Mouse (Mus musculus): ENCODE data around the gene Stk39.
A peak's percentile ranks its signal among the peaks of the same experiment; 100 is the strongest.

The Stk39 gene

DNA sequence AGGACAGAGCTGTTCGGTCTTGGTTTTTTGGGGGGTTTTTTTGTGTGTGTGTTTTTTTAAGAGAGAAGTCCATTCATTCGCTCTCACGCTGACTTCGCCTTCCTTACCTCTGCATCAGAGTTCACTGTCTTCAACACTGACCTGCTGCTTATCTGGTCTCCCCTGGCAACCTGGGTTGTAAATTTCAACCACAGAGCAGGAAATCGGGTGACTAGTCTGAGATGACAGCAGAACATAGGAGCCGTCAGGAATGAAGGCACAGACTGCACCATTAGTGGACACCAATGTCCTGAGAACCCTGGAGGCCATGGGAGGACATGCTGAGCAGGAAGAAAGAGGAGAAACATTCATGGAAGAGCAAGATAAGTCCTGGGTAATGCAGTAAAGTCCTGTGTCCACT, 51.1 kb downstream of the Stk39 start:
- no peak for DNase-seq (ENCODE audit: low spot score in 2 of 2)

DNA sequence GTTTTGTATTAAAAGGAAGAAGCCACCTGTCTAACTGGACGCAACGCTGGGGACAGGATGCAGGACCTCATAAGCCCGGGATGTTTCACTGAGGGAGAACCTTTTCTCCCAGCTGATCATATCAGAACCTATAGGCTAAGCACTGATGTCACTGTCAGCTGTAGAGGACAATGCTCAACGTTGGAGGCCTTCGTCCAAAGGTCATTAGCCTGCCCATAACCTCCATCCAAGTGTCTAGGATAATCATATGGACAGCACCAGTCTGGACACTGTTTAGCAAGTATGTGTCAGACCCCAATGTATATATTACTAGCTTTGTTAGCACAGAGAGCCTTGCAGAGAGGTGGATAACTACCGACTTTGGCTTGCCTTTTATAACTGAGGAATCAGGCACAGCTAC, 51.8 kb downstream of the Stk39 start:
- DNase-seq (ENCODE audit: low spot score in 2 of 2) = no peak

DNA sequence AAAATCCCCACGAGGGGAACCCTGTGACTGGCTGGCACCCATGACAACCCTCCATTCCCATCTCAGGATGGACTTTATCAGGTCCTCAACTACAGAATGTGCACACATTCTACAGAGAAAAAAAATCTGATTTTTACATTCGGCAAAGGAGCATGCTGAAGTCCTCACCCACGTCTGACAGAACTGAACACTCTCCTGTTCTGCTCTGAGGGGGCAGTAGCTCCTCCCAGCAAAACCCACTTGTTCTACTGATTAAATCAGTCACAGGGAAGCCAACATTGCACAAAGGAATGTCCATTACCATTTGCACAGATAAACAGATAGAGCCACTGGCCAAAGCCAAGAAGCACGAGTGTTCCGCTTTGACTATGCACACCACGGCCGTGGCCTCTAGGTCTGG, 52.3 kb downstream of the Stk39 start:
- DNase-seq (ENCODE audit: low spot score in 2 of 2) = peak in 1 of 2 experiments; percentile 44

DNA sequence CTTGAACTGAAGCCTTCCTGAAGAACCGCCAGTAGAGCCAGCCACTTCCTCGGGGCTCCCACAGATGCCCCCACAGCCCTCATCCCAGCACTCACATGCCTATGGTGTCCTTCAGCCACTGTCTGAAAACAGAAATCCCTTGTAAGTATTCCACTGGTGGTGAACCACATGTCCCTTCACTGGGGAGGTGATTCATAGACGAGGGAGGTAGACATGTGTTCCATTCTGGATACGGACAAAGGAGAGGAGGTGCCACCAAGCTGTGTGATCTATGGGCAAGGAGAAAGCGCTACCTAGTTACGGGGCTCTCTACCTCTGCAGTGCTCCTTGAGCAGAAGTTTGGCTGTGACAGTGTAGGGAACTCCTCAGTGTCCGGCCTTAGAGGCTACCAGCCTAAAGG, 52.9 kb downstream of the Stk39 start:
- DNase-seq (ENCODE audit: low spot score in 2 of 2) = peak in 1 of 2 experiments; percentile 21

DNA sequence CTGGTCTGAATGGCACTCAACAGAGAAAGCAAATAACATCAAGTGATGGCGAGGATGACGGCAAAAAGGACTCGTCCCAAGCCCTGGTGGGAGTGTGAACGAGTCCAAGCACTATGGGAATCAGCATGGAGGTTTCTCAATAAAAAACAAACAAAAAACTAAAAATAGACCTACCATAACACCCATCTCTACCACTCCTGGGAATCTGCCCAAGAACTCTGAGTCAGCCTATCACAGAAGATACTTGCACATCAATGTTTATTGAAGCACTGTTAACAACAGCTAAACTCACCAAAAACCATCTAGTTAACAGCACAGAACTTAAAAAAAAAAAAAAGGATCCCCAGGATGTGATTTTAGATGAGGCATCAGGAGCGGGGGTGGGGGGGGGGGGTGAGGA, 55.0 kb downstream of the Stk39 start:
- DNase-seq (ENCODE audit: low spot score in 2 of 2) = peak in 1 of 2 experiments; percentile 43

DNA sequence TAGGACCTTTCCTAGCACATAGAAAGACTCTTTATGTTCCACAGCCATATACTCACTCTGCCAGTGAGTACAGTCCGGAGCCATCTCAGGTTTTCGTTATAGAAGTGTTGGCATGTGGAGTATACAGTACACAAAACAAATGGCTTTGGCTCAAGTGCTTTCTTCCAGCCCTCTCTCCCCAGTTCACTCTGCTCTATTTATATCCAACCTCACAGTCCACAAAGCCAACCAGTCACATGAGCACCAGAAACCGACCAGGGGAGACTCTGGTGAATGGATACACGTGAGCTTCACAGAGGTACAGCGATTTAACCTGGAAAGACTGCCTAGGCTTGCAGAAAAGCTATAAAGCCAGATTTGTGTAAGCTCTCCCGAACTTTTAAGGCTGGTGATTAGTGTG, 56.4 kb downstream of the Stk39 start:
- no peak for DNase-seq (ENCODE audit: low spot score in 2 of 2)

DNA sequence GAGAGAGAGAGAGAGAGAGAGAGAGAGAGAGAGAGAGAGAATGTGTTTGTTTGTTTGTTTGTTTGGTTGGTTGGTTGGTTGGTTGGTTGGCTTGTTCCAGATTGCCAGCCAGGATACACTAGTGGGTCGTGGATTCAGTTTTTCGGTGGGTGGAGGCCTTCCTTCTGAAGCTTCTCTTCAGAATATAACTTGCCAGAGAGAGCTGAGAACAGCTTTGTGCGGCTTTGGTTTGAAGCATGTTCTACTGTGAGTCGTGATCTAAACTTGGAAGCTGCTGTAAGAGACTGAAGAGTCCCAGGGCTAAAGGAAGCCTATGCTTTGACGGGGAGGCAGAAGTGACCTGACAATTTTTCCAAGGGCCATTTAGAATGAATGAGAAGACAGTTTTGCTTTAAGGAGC, 59.9 kb downstream of the Stk39 start:
- no peak for DNase-seq (ENCODE audit: low spot score in 2 of 2)

DNA sequence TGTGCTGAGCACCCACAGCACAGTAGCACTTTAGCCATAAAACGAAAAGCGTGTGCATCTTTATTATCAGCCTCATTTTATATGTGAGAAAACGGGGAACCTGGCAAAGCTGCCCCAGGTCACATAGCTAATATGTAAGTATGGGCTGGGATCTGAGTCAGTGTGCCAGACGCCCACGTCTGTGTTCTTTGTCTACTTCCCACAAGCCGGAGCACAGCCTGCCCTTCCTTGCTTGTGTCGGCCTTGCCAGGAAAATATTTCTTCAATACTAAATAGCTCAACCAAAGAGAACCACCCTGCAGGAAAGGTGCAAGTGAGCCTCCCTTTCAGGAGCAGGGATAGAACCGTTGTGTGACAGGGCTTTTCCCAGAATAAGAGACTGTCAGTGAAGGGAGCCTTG, 60.9 kb downstream of the Stk39 start:
- peak in 1 of 2 experiments; percentile 32 for DNase-seq (ENCODE audit: low spot score in 2 of 2)

DNA sequence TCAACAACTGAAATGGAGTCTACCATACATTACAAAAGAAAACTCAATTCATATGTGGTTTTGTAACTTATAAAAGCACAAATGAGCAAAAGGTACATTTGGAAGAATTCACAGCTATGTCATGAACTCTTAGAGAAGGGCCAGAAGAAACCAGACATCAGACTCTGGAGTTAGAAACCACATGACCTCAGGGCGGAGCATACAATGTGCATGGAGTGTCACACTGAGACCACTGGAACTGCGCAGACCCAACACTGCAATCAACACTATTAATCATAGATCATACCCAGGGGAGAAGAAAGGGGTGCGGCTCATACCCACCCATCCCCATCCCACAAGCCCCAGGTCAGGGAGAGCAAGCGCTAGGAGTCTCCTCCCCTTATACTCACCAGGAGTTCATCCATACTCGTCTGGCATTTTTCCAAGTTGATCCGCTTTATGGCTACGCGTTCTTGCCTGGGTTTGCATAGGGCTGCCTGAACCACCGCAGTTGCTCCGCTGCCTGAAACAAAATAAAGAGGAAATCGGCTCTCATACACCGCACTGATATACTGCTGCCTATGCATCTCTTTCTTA, 62.3 kb downstream of the Stk39 start:
- DNase-seq (ENCODE audit: low spot score in 2 of 2) = no peak

DNA sequence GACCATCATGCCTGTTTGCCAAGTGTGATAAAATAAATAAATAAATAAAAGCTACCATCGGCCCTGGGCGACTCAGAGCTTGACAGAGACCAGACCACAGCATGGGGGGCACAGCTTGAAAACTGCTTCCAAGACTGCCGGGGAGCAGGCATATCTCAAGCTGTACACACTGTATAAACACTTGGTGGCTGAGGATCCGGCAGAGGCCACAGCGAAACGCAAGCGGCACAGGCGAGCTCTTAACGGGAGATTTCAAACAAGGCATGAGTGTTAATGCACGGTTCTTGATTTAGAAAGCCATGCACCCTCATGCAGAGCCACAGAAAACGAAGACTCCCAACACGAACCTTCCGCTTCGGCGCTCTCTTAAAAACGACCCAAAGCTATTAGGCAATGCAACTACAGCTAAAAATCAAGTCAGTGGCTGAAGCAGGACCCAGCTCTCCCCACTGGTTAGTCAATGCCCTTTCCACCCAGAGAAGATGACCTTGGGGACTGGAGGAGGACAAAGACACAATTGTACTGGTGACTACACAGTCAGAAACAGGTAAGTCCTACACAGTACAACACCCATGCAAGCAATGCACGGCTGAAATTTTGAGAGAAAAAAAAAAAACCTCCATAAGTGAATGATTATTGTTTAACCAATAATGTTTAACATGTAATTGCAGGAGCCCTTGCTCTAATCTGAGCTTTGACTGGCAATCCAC, 63.6 kb downstream of the Stk39 start:
- no peak for DNase-seq (ENCODE audit: low spot score in 2 of 2)

DNA sequence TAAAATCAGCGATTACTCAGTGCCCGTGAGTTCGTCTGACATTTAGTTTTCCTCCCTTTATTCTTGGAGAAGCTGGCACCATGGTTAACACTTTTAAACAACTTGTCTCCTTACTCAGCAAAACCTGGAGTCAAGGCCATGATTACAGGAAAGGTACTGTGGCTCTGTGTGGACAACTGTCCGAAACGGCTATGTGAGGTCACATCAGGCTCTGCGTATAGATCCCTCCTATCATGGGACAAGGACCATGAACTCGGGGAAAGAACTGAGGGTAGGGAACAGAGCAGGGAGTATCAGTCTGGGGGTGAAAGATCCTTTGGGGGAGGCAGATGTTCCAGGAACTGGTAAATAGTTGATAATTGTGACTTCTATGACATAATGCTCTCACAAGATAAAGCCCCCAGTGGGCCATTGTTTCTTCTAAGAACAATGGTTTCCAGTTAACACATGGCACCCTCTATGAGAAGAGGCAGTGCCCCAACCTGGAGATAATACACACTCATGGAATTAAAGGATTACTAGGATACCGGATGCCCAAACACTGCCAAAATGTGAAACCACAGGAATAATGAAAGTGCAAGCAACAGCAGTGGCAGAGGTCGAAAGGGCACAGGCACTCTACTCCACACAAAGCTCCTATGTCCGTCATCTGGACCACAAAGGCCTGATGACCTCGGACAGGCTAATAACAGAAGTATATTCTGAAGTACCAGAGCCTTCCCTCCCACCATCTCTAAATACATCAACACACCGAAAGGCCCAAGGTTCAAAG, 64.7 kb downstream of the Stk39 start:
- DNase-seq (ENCODE audit: low spot score in 2 of 2) = no peak

DNA sequence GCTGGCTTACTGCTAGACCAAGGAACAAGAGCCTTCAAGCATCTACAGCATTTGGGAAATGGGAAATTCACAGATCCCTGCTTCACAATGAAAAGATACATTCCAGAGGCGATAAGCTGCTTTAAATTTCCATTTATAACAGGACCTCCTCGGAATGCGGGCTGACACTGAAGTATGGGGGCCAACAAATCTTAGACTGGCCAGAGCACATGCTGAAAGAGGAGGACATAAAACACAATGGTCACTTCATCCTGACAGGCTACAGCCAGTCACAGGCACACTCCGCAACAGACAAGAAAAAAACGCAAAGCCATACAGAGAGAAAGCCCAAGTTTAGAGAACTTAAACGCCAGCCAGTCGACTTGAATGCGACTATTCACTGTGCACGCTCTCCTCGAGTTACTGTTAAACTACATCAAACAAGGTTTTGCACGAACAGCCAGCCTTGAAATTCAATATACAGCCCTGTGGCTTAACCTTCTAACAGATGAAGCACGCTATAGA, 65.4 kb downstream of the Stk39 start:
- DNase-seq (ENCODE audit: low spot score in 2 of 2) = no peak

DNA sequence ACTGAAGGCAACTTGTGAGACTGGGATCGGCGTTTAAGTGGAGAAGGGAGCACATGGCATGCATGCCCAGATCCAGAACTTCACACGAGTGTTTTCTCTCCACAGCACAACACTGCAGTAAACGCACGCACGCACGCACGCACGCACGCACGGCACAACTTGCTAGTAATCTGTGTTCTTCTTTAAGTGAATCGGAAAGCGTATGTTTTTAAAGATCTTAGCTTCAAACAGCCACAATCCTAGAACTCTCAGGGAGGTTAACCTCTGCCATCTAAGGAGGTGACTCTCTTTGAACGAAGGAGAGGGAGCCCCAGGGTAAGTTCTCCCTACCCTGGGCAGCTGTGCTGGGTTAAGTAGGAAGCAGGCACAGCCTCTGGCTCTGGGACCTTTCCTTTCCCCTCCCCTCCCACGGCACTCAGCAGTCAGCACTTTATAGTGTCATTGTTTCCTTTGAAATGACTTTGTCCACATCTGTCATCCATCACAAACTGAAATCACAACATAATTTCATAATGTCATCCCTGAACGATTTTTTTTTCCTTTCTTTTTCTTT, 66.8 kb downstream of the Stk39 start:
- DNase-seq (ENCODE audit: low spot score in 2 of 2) = no peak

DNA sequence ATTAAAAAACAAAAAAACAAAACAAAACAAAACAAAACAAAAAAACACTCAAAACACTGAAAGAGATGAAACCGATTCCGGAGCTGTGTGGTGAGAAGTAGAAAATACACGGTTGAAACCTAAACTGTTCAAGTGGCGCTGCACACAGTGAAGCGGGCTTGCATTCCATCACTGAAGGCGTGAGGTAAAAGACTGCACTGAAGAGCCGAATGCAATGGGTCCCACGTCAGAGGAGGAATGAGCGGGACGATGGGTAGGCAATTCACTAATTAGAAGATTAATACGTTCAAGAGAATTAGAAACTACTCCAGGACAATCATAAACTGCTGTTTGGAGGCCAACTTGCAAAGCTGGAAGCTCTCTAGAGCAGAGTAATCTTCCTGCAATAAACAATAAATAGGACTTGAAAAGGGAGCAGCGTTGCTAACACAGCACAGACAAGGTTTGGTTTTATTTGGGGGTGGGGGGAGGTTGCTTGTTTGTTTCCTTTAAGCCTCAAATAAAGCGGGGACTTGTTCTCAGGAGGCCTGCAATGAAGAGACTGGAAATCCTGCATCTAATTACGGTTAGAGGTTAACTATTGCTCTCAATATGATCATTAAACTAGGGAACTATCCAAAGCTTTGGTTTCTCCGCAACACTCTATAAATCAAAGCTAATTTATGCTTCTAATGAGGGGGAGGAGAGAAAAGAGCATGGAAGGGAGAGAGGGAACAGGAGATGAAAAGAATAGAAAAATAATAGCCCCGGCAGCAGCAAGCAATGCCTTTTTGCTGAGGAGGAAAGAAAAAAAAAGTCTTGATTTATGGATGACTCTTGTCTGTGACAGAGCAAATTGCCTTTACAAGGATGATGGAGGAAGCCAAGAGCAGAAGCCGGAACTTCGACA, 67.5 kb downstream of the Stk39 start:
- DNase-seq (ENCODE audit: low spot score in 2 of 2) = no peak

DNA sequence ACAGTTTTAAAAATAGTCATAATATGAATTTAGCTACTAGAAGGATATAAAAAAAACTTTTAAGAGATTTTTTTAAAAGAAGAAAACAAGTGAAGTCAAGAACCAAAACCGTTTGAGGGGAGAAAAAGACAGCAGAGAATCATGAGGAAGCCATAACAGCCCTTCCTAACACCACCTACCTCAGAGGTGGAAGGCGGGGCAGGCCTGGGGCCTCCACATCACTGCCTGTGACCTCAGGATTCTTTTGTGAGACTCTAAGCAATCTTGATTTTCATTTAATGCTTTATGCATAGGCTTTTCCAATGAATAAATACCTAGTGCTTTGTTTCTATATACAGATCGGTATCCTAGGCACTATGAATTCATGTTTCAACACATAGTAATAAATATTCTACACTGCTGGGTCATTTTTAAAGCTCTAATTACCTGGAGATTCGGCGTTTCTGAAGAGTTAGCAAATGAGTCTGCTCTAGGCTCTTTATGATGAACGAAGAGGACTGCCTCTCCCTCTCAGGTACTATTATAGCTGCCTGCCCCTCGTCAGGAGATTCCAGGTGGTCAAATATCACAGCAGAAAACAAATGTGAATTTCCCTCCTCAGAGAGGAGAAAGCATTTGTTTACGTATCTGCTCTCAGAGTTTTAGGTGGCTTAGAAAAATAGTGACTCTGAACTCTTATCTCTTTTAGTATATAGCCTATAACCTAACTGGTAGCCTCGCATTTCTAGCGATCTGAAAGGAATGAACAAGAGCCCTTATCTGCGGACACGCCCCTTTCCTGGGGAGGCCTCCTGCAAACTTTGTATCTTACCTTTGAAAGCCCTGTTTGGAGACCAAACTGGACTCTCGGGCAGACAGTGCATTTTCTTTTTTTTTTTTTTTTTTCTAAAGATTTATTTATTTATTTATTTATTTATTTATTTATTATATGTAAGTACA, 78.2 kb downstream of the Stk39 start:
- no peak for DNase-seq (ENCODE audit: low spot score in 2 of 2)

DNA sequence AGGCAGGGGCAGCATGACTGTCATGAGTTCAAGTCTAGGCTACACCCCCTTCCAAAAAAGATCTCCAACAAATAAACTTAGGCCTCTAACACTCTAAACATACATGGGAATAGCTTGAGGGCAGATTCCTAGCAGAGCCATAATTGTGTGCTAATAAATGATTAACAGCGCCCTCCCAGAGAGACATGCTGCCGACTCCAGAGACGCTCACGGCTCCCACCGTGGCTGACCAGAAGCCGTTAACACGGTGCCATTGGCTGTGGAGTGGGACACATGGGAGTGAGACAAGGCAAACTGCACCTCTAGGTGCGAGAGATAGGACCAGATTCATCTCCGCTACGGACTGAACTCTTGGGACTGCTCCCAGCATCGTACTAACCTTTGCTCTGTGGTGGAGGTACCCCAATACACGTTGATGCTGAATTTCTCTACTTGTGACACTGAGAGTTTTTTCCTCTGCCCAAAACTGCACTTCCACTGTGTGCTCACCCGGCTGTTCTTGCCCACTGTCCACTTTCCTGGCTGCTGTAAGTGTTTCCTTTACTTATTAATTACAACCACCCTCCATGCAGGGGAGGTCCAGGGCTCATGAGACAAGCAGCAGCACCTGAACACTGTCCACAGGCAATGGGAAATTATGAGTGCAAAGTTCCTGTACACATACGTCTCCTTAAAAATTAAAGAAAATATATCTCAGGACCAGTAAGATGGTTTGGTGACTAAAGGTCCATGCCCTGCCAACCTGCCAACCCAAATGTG, 84.1 kb downstream of the Stk39 start:
- DNase-seq (ENCODE audit: low spot score in 2 of 2) = no peak

DNA sequence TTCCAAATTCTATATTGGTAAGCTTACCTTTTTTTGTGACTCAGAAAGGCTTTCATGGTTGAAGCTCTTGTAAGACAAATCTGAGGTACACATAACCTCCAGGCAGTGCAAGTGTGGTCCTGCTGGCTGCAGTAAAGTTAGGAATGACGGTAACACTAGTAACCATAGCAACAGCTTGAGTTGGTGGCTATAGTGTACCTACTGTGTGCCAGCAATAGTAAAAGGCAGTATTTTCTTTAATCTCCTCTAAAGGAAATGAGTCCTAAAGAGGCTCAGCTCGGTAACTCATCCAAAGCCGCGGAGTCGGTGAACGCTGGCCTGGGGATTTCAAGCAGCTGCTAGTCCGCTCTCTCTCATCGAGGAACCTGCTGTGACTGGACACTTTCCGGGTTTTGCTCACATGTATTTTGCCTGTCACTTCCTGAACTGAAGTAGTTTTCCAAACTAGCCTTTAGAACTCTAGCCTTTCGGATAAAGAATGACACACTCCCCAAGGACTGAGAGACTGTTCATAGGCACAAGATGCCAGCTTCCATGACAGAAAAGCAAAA, 85.7 kb downstream of the Stk39 start:
- no peak for DNase-seq (ENCODE audit: low spot score in 2 of 2)

DNA sequence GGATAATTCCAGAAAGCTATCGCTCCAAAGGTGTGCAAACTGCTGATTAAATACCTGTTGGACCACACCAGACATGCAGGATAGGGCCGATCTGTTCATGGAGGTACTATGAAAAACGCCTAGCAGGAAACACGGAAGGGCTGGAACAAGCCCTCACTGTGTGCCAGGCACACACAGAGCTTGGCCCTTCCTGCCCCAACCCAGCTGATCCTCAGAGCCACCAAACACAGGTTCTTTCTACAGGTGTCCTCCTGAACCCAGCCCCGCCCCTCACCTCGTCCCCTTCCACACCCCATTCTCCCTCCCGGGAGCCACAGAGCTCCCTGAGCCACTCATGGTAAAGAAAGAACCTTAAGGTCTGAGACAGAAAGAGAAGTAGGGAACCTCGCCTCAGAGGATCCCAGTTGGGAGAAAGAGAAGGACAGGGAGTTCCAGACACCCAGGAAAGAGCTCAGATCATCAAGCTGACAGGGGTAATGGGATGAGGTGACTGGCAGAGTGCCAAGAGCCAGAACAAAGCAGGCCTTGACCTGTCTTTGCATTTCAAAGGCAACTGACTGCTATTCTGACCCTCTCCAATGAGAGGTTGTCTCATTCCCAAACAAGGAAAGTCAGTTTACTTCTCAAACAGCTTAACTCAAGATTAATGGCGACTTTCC, 86.3 kb downstream of the Stk39 start:
- no peak for DNase-seq (ENCODE audit: low spot score in 2 of 2)

DNA sequence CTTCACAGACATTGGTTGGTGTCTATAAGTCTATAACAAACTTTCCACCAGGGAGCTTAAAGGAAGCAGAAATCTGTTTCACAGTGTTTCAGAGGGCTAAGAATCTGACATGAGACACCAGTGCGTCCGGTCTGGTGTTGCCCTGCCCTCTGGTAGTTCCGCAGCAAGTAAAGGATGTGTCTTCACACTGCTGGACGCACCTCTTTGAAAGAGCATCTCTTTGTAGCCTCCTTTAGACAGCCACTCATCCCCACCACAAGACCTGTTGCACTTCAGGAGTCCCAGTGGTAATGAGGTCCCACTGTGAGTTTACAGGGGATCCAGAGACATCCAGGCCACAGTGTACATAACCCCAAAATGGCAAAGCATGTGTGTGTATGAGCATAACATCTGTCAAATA, 88.1 kb downstream of the Stk39 start:
- DNase-seq (ENCODE audit: low spot score in 2 of 2) = no peak

Data from right cerebral cortex, adult 2 months (tissue).